Mouse (Mus musculus) liver, embryonic 11.5 days (tissue): Measurements from ENCODE around the gene Rhebl1. TPM values are rescaled to one million over a fixed set of nuclear protein-coding genes. Genes with fewer than 3 reads are reported as not detected.
"Not testable (repeated sequence)": the region's sequence is repeated elsewhere in the genome, so short reads cannot be mapped to it uniquely, and the experiment has no call there.

Experiments
- ATAC-seq: fragments of 200-750 bp; cut with Nextera tagmentation; replicated peaks from 2 replicates; pipeline ENCODE4 v1.8.0; 2017; ENCODE audit warnings: moderate number of reproducible peaks, mild to moderate bottlenecking, moderate TSS enrichment, moderate library complexity; ENCODE audit not compliant: low FRiP score
- DNase-seq: peaks from one replicate; pipeline ENCODE4 v3.0.0-alpha.2; 2017; ENCODE audit warnings: low spot score
- H3K27ac ChIP-seq: fragments of 300-500 bp; sonication (generic); 2 replicates; pipeline ENCODE4 v1.5.1; 2014; ENCODE audit warnings: mild to moderate bottlenecking, low read depth, low read length, control low read depth
- H3K27me3 ChIP-seq: fragments of 300-500 bp; sonication (generic); replicated peaks from 2 replicates; pipeline ENCODE4 v1.6.1; 2014; ENCODE audit warnings: low read length, mixed read lengths; ENCODE audit not compliant: control insufficient read depth, insufficient read depth
- H3K36me3 ChIP-seq: fragments of 300-500 bp; sonication (generic); 2 replicates; pipeline ENCODE4 v1.6.1; 2014; ENCODE audit warnings: mild to moderate bottlenecking, low read length, moderate library complexity, mixed read lengths; ENCODE audit not compliant: control insufficient read depth, insufficient read depth
- H3K4me1 ChIP-seq: fragments of 300-500 bp; sonication (generic); replicated peaks from 2 replicates; pipeline ENCODE4 v1.6.1; 2014; ENCODE audit warnings: low read length, mixed read lengths; ENCODE audit not compliant: control insufficient read depth, insufficient read depth
- H3K4me2 ChIP-seq: fragments of 300-500 bp; sonication (generic); 2 replicates; pipeline ENCODE4 v1.6.1; 2014; ENCODE audit warnings: mild to moderate bottlenecking, control low read depth, moderate library complexity
- H3K4me3 ChIP-seq: fragments of 300-500 bp; sonication (generic); 2 replicates; pipeline ENCODE4 v1.5.1; 2014; ENCODE audit warnings: low read depth, low read length, control low read depth
- H3K9ac ChIP-seq: fragments of 300-500 bp; sonication (generic); 2 replicates; pipeline ENCODE4 v1.6.1; 2014; ENCODE audit warnings: low read depth, low read length, control low read depth
- H3K9me3 ChIP-seq: fragments of 300-500 bp; sonication (generic); 2 replicates; pipeline ENCODE4 v1.6.1; 2016; ENCODE audit warnings: low read length, inconsistent platforms, mixed read lengths; ENCODE audit not compliant: control insufficient read depth
- WGBS: fragments of 180-500 bp; shearing (Covaris S2); extraction: QIAGEN DNeasy Blood & Tissue Kit; methylation state at CpG from one replicate; pipeline ENCODE4 v1.1.7; 2014; 5-methylcytosine and 5-hydroxymethylcytosine counted together
- polyA plus RNA-seq: library from polyadenylated mRNA; unstranded; fragments of >200 nt; fragmentation: Nextera tagmentation; extraction: Ambion mirVana; gene quantifications from 2 replicates; pipeline ENCODE4 v1.2.1, GENCODE M21; 2014

Gene Rhebl1
- 6.7 and 7.4 TPM in 2 replicates for polyA plus RNA-seq

DNA sequence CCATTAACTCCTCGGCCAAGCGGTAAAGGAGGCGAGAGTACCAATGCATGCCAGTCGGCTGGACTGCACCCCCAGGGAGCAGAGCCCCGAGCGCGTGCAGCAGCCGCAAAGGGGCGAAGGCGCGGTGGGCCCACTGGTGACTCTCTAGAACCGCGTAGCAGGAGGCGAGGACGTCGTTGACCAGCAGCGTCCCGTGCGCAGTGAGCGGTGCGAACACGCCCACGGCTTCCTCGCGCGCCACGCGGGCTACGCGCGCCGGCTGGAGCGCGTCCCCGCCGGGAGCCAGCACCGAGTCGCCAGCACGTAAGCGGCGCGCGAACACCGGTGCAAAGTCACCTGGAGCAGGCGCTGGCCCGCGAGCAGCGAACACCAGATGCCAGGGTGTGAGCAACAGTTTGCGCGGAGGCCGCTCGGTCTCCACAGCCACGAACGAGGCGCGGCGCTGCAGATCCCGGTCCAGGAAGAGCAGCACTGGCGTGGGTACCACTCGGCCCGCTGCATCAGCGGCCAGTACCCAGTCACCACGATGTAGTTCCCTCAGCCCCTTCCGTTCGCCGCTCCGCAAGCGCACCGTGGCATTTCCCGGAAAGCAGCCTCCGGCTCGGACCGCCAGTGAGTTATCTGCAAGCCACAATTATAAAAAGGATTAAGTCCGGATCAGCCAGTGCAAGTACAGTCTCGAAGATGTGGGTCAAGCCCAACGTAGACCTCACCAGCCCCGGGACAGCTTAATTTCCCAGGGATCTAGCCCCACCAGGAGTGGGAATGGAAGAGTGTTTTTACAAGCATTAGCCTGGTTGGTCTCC, at the start of gene Rhebl1:
Rhebl1 (minus strand) TSS at position 601 of the 806 bp plus-strand sequence.
- H3K27me3 ChIP-seq: peaks cover 71% of the 10 kb centered on the region
- WGBS: under 1% methylated on average over 77 of the region's 77 CpGs
- peak within 1 kb of the TSS; percentile 99 for H3K4me2 ChIP-seq
- no peak for ATAC-seq
- peaks cover 52% of the 10 kb centered on the region for H3K4me1 ChIP-seq
- H3K9me3 ChIP-seq: no peaks in the 10 kb centered on the region
- no peak within 1 kb of the TSS for H3K27ac ChIP-seq
- no peaks in the 10 kb centered on the region for H3K36me3 ChIP-seq
- peak; percentile 61 for DNase-seq
- H3K4me3 ChIP-seq: peak within 1 kb of the TSS; percentile 59
- peak within 1 kb of the TSS; percentile 59 for H3K9ac ChIP-seq

DNA sequence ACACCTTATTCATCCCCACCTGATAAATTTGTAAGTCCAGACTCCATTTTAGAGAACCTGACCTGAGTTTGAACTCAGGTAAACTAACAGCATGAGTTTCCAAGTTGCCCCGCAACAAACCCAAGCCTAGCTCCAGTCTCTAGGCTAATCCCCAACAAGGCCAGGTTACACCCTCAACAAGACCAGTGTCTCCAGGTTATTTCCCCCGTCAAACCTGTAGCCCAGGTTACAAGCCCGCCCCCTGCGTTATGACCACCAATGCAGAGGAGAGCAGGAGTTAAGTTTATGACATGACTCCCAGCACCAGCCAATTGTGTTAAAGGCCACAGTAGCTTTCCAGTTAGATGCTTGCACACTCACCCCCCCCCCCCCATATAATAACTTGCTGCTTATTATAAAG, 48.8 kb upstream of the Rhebl1 start:
- no peak overlapping the region for H3K4me3 ChIP-seq
- H3K9ac ChIP-seq: no peak overlapping the region
- no peak overlapping the region for H3K4me2 ChIP-seq
- H3K9me3 ChIP-seq: no peaks in the 10 kb centered on the region
- H3K27ac ChIP-seq: no peak overlapping the region
- 72% methylated on average over 4 of the region's 4 CpGs for WGBS
- no peaks in the 10 kb centered on the region for H3K4me1 ChIP-seq
- H3K36me3 ChIP-seq: no peaks in the 10 kb centered on the region
- H3K27me3 ChIP-seq: no peaks in the 10 kb centered on the region
- ATAC-seq: no peak
- no peak for DNase-seq

DNA sequence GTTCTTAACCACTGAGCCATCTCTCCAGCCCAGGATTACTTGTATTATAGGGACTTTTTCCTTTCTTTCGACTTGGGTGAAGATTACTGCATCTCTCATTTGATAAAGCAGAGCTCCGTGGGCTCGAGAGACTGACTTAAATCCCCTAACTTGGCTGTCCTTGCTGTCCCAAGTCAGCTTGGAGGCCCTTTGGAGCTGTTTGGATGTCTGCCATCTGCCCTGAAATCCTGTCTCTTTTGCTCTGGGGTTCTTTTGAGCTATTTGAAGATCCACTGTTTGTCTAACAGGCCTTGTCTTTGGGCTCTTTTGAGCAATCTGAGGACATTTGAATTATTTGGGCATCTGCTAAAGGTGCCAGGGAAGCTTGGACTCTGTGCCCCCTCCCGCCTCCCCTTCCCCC, 47.7 kb upstream of the Rhebl1 start:
- H3K36me3 ChIP-seq: no peaks in the 10 kb centered on the region
- H3K9ac ChIP-seq: no peak overlapping the region
- no peaks in the 10 kb centered on the region for H3K27me3 ChIP-seq
- H3K4me2 ChIP-seq: no peak overlapping the region
- 87% methylated on average over 4 of the region's 4 CpGs for WGBS
- no peak overlapping the region for H3K4me3 ChIP-seq
- ATAC-seq: no peak
- no peak for DNase-seq
- no peak overlapping the region for H3K27ac ChIP-seq
- H3K4me1 ChIP-seq: no peaks in the 10 kb centered on the region
- no peaks in the 10 kb centered on the region for H3K9me3 ChIP-seq

- DNase-seq (no peak), ATAC-seq (no peak)
- Histone ChIP-seq H3K36me3 (no peaks in the 10 kb centered on the region), H3K4me2 (no peak overlapping the region), H3K9me3 (no peaks in the 10 kb centered on the region), H3K27ac (no peak overlapping the region), H3K4me1 (no peaks in the 10 kb centered on the region), H3K9ac (no peak overlapping the region), H3K27me3 (no peaks in the 10 kb centered on the region), H3K4me3 (no peak overlapping the region)
- WGBS: 75% methylated on average over 2 of the region's 2 CpGs
Observed at GRCm38 (mm10) chr15:98941539-98941938, 47.2 kb upstream of the Rhebl1 start.

- 82% methylated on average over 10 of the region's 10 CpGs for whole genome bisulfite sequencing
- no peak overlapping the region for H3K27ac ChIP-seq
- no peak for DNase-seq
- no peaks in the 10 kb centered on the region for H3K36me3 ChIP-seq
- no peaks in the 10 kb centered on the region for H3K27me3 ChIP-seq
- H3K9ac ChIP-seq: no peak overlapping the region
- no peak overlapping the region for H3K4me2 ChIP-seq
- H3K4me1 ChIP-seq: peaks cover 2% of the 10 kb centered on the region
- no peaks in the 10 kb centered on the region for H3K9me3 ChIP-seq
- H3K4me3 ChIP-seq: no peak overlapping the region
- ATAC-seq: no peak
Observed at GRCm38 (mm10) chr15:98940816-98941215, 46.5 kb upstream of the Rhebl1 start.

GRCm38 (mm10) chr15:98934217-98934839, 40.0 kb upstream of the Rhebl1 start, which contains the start of gene Tuba1b:
Tuba1b (minus strand) TSS chr15:98934565.
- Histone ChIP-seq H3K27me3 (no peaks in the 10 kb centered on the region), H3K9me3 (no peaks in the 10 kb centered on the region), H3K4me2 (peak within 1 kb of the TSS; percentile 99), H3K4me3 (peak within 1 kb of the TSS; percentile 84), H3K9ac (peak within 1 kb of the TSS; percentile 96), H3K27ac (peak within 1 kb of the TSS; percentile 99), H3K36me3 (peaks cover 2% of the 10 kb centered on the region; the same call in 1 of the 2 replicates), H3K4me1 (peaks cover 13% of the 10 kb centered on the region)
- ATAC-seq: peak; percentile 95
- under 1% methylated on average over 57 of the region's 58 CpGs for WGBS
- DNase-seq: peak; percentile 92

DNA sequence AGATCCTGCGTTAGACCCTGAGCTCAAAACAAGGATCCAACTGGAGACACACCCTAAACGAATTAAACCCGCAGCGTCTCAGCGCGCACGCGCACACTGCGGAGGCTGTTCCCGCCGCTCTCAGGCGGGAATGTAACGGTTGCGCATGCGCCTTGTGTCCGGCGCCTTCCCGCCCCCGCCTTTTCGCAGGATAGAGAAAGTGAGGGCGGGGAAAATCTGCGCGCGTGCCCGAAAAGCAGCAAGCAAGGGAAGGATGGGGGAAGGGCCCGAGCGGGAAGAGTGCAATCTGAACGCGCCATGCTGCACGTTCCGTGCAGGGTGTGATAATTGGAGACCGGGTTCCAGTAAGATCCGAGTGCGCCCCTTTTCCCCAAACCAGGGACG, 39.5 kb upstream of the Rhebl1 start:
- H3K4me3 ChIP-seq: peak overlapping the region; percentile 84
- WGBS: 0% methylated on average over 35 of the region's 35 CpGs
- ATAC-seq (peak; percentile 75), DNase-seq (peak; percentile 97)
- peak overlapping the region; percentile 99 for H3K4me2 ChIP-seq
- H3K4me1 ChIP-seq: peaks cover 13% of the 10 kb centered on the region
- H3K27me3 ChIP-seq: no peaks in the 10 kb centered on the region
- no peaks in the 10 kb centered on the region for H3K9me3 ChIP-seq
- H3K9ac ChIP-seq: peak overlapping the region; percentile 96
- peak overlapping the region; percentile 99 for H3K27ac ChIP-seq
- peaks cover 2% of the 10 kb centered on the region; the same call in 1 of the 2 replicates for H3K36me3 ChIP-seq

DNA sequence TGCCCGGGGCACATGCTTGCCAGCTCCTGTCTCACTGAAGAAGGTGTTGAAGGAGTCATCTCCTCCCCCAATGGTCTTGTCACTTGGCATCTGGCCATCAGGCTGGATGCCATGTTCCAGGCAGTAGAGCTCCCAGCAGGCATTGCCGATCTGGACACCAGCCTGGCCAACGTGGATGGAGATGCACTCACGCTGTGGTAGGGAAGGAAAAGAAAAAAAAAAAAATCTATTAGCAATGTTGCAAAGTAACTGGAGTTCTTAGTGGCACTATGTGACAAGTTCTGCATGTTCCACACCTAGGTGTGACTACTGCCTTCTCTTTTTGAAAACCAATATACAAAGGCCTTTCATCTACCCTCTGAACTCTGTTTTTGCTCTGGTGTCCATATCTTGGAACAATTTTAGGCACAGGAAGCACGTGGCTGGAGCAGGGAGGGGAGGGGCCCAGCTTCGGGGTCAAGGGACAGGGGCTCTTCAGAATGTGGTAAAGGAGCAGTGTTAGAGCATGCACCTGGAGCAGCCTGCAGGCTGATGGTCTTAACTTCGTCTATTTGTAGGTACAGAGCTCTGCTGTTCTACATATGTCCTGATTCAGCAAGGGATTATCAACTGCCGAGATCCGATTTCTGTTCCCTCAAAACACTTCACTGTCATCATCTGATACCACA, 38.8 kb upstream of the Rhebl1 start:
- H3K4me2 ChIP-seq: peak overlapping the region; percentile 99
- WGBS: 17% methylated on average over 8 of the region's 9 CpGs
- not testable (repeated sequence) for DNase-seq, H3K27me3 ChIP-seq, H3K9me3 ChIP-seq, H3K36me3 ChIP-seq, ATAC-seq
- H3K27ac ChIP-seq: peak overlapping the region; percentile 99
- peak overlapping the region; percentile 84 for H3K4me3 ChIP-seq
- H3K4me1 ChIP-seq: peaks cover 17% of the 10 kb centered on the region
- H3K9ac ChIP-seq: peak overlapping the region; percentile 96
